Mouse (Mus musculus) hematopoietic stem cell, adult 5-6 weeks (primary cell): ENCODE results near the gene Gmppa. TPM values are rescaled to one million over a fixed set of nuclear protein-coding genes. Genes with fewer than 3 reads are reported as not detected.

Experiments used
- ATAC-seq, 2 experiments: fragments of 125-278 bp in 1 of 2; replicated peaks in 1 of 2; 2 replicates each; pipeline ENCODE4 v1.8.0; 2016 to 2017; ENCODE audit warnings: inconsistent platforms in 2 of 2, mild to moderate bottlenecking in 2 of 2, moderate number of reproducible peaks in 2 of 2, low read depth in 1 of 2, moderate TSS enrichment in 1 of 2; ENCODE audit not compliant: low FRiP score in 2 of 2, poor library complexity in 2 of 2, severe bottlenecking in 2 of 2, insufficient read depth in 1 of 2, low TSS enrichment in 1 of 2
- total RNA-seq: library from RNA; stranded (forward); fragments of 172-1452, 232-1000 nt; gene quantifications from 2 replicates; pipeline ENCODE4 v1.2.3, GENCODE M21; 2017

Gmppa gene
- total RNA-seq = 70.0 and 84.8 TPM in 2 replicates

- ATAC-seq = peak; percentile 94 to 97
These were observed at the start of gene Gmppa for GRCm38 (mm10) chr1:75435475-75436328. Gene Gmppa (plus strand): TSS chr1:75435930.

DNA sequence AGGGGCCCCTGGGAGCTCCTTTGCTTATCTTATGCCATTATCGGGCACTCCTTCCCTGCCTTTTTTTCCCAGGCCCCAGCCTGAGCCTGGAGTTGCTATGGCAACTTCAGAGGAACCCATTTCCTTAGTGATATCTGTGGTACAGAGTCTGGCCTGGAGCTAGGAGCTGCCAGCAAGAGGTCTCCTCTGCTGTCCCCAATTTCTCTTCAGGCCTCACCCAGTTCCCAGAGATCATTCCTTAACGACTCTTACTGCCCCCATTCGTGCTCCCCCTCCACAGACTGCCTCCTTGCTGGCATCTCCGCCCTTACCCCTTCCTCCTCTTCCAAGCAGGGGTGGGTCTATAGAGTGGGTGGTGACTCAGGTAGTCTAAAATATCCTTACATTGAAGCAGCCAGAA, 49.6 kb upstream of the Gmppa start:
- ATAC-seq = no peak

GRCm38 (mm10) chr1:75387469-75387928, 48.2 kb upstream of the Gmppa start:
- ATAC-seq = no peak

- peak in 1 of 2 experiments; percentile 12; a peak in 1 of 4 replicates for ATAC-seq
These were observed 47.5 kb upstream of the Gmppa start for GRCm38 (mm10) chr1:75387929-75388897.

DNA sequence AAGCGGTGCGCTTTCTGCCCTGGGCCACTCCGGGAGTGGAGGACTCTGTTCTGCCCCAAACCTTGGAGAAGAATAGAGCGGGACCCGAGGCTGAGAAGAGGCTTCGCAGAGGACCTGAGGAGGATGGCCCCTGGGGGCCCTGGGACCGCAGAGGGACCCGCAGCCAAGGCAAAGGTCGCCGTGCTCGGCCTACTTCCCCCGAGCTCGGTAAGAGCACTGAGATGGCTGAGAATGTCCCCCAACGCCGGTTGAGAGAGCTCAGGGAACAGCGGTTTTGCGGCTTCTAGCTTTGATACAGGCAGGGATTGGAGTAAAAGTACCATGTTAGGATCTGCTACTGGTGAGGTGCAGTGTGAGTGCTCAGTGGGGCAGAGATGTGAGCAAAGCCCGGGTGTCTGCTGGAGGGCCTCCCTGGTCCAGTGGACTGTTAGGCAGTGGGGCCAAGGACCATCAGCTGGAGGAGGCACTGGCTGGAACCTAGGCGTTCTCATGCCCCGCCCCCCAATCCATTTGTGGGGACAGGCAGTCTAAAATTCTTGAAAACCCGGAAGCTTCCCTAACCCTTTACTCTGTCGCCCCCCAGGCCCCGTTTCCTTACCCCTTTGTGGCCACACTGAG, 46.7 kb upstream of the Gmppa start:
- no peak for ATAC-seq

- ATAC-seq = no peak
These were observed 42.6 kb upstream of the Gmppa start for GRCm38 (mm10) chr1:75393139-75393538.

GRCm38 (mm10) chr1:75393846-75394245, 41.9 kb upstream of the Gmppa start:
- ATAC-seq = no peak

GRCm38 (mm10) chr1:75398761-75399402, 36.8 kb upstream of the Gmppa start:
- ATAC-seq = peak; percentile 90

DNA sequence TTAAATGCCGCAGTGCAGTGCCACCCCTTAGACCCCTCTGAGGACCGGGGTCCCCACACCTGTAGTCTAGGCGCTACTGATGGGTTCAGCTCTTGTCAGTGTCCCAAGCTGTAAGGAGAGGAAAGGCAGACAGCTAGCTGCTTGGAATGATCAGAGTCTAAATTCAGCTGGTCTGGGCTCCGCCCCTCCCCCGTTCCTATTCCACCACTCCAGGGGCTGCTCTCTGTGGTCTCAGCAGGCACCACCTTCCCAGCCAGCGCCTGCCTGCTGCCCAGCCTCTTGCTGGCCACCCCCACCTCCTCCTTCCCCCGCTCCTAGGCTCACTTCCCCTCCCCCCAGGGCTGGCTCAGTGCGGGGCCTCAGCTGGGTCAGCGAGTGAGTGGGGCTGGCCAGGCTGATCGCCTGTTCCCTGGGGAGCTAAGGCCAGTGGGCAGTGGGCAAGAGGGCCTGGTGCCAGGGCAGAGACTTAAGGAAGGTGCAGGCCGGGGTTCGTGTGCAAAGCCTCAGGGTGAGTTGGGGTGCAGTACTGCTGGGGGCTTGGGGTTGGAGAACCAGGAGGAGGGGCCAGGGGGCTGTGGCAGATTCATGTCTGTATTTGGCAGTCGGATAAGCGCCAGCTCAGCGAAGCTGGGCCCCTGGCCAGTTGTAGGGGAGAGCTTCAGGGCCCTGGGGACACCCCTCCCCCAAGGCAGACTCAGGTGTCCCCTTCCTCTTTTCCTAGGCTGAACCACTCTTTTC, 35.8 kb upstream of the Gmppa start:
- peak in 1 of 2 experiments; percentile 22; a peak in 1 of 4 replicates for ATAC-seq

DNA sequence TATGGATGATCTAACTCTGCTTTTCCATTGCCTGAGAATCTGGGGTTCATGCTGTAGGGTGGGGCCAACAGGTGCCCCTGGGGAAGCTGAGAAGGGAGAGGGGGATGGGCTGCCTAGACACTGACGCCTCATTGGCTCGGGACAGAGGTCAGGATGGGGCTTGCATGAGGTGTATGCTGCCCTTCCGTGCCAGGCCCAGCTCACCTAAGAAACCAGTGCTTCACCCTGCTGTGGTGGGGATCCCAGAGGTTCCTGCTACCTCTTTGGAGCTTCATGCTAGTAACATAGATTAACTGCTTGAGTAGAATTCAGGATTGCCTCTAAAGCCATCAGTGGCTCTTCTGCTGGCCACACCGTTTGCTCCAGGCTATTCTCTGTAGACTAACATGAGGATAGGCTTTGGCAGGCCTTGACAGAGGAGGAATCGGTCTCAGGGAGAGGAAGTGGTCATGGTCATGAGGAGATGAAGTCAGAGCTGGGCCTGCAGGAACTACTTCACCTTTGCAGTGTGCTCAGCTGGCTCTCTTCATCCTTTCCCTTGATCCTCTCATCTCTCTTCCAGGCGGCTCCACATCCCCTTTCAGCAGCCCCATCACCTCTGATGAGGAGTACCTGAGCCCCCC, 35.1 kb upstream of the Gmppa start:
- ATAC-seq = no peak

GRCm38 (mm10) chr1:75405547-75405946, 30.2 kb upstream of the Gmppa start:
- ATAC-seq = no peak

DNA sequence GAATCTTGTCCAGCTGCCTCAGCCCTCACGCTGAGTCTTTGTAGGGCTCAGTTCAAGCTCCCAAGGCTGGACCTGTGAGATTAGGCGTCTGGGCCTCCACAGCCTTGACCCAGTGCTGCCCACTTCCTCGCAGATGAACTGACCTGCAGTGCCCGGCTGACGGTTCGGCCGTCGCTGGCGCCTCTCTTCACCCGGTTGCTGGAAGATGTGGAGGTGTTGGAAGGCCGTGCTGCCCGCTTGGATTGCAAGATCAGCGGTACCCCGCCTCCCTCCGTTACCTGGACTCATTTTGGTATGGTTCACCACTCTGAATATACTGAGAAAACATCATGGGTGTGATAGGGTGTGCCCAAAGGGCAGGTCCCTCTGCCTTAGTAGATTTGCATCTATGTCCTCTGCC, 29.6 kb upstream of the Gmppa start:
- no peak for ATAC-seq

DNA sequence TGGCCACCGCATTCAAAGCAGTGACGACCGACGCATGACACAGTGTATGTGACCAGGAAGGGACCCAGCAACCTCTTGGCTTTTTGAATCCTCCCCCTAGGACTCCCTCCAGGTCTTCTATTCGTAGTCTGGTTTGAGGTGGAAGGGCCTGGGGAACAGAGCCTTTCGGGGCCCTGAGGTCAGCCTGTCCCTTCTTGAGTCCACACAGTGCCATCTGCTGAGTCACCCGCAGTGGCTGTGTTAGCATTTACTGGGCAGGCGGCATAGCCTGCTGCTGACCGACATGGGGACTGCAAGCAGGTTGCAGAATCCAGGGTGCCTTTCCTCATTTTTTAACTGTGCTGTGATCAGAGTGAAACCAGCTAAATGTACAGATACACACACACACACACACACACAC, 28.7 kb upstream of the Gmppa start:
- ATAC-seq = no peak

- ATAC-seq = no peak
These were observed 27.5 kb upstream of the Gmppa start for GRCm38 (mm10) chr1:75408210-75408609.

GRCm38 (mm10) chr1:75409950-75410349, 25.8 kb upstream of the Gmppa start:
- no peak for ATAC-seq

- no peak for ATAC-seq
These were observed 23.5 kb upstream of the Gmppa start for GRCm38 (mm10) chr1:75412196-75412595.
